ENCODE assay signal across 19 mouse cellular contexts in the genomic region with DNA sequence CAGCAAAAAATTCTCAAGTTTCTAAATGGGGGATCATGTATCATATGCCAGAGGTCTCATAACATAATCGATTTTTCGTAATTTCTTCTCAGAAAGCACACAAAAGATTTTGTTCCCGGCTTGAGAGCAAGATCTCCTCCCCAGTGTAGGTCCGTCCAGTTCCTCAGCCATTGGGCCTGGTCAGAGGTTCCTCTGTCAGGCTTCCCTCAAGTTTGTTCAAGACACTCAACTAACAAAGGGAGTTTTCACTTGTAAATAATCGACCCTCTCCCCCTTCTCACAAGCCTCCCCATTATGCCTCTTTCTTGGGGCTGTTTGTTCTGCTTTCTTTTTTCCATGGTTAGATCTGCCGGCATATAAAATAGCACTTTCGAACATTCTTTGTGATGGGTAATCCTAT.
A peak's percentile ranks its signal among the peaks of the same experiment; 100 is the strongest.
DNase-seq lines count a peak whose midpoint lies in the region; ATAC-seq lines count a peak whose summit lies in the region.
"Had no signal": no experiment of that assay in that cellular context is flagged by ENCODE, and none has a peak within 500 bp of the region (broad histone marks: within the 10 kb centered on the region; RNA-seq: fewer than 3 reads in every experiment).

No protein-coding gene starts in this region.

- no peaks in the 10 kb centered on the region for H3K27me3 ChIP-seq in kidney, embryonic 16.5 days (ENCODE audit: insufficient read depth, low read length)
- H3K27me3 ChIP-seq in embryonic facial prominence, embryonic 13.5 days: no peaks in the 10 kb centered on the region
- no peaks in the 10 kb centered on the region for H3K27me3 ChIP-seq in neural tube, embryonic 11.5 days (ENCODE audit: control insufficient read depth, insufficient read depth, low read length)
- H3K27me3 ChIP-seq in heart, embryonic 11.5 days (ENCODE audit: control insufficient read depth, insufficient read depth, low read length): no peaks in the 10 kb centered on the region
- H3K27me3 ChIP-seq: heart, embryonic 12.5 days; limb, embryonic 15.5 days had no signal

- H3K9me3 ChIP-seq in kidney, embryonic 16.5 days (ENCODE audit: low read length): no peaks in the 10 kb centered on the region
- H3K9me3 ChIP-seq in embryonic facial prominence, embryonic 13.5 days: no peaks in the 10 kb centered on the region
- H3K9me3 ChIP-seq in neural tube, embryonic 11.5 days (ENCODE audit: control insufficient read depth, low read length): no peaks in the 10 kb centered on the region
- H3K9me3 ChIP-seq in heart, embryonic 11.5 days (replicated peaks; ENCODE audit: control insufficient read depth, low read length): no peaks in the 10 kb centered on the region
- H3K9me3 ChIP-seq: heart, embryonic 12.5 days; limb, embryonic 15.5 days had no signal

- no peak overlapping the region for H3K4me3 ChIP-seq in kidney, embryonic 16.5 days (ENCODE audit: low read length)
- H3K4me3 ChIP-seq in embryonic facial prominence, embryonic 13.5 days: no peak overlapping the region
- no peak overlapping the region for H3K4me3 ChIP-seq in neural tube, embryonic 11.5 days (ENCODE audit: low read depth, low read length)
- H3K4me3 ChIP-seq in heart, embryonic 11.5 days (ENCODE audit: low read depth, low read length): no peak overlapping the region
- H3K4me3 ChIP-seq: heart, embryonic 12.5 days; limb, embryonic 15.5 days had no signal

- H3K9ac ChIP-seq in kidney, embryonic 16.5 days (replicated peaks; ENCODE audit: low read length): no peak overlapping the region
- no peak overlapping the region for H3K9ac ChIP-seq in embryonic facial prominence, embryonic 13.5 days
- H3K9ac ChIP-seq in neural tube, embryonic 11.5 days (ENCODE audit: low read length): no peak overlapping the region
- H3K9ac ChIP-seq in heart, embryonic 11.5 days (ENCODE audit: low read depth, low read length): no peak overlapping the region
- H3K9ac ChIP-seq: heart, embryonic 12.5 days; limb, embryonic 15.5 days; liver, postnatal 0 days had no signal

- H3K4me1 ChIP-seq in kidney, embryonic 16.5 days (ENCODE audit: insufficient read depth, low read length): peaks cover 12% of the 10 kb centered on the region
- H3K4me1 ChIP-seq in embryonic facial prominence, embryonic 13.5 days: peaks cover 14% of the 10 kb centered on the region
- peaks cover 8% of the 10 kb centered on the region; the same call in 1 of the 2 replicates for H3K4me1 ChIP-seq in neural tube, embryonic 11.5 days (ENCODE audit: control insufficient read depth, insufficient read depth, low read length)
- H3K4me1 ChIP-seq in heart, embryonic 11.5 days (ENCODE audit: control insufficient read depth, insufficient read depth, low read length): no peaks in the 10 kb centered on the region
- H3K4me1 ChIP-seq: heart, embryonic 12.5 days had no signal

- H3K27ac ChIP-seq in kidney, embryonic 16.5 days (ENCODE audit: low read length): peak overlapping the region; percentile 53
- peak overlapping the region; percentile 63 for H3K27ac ChIP-seq in embryonic facial prominence, embryonic 13.5 days
- H3K27ac ChIP-seq in neural tube, embryonic 11.5 days (ENCODE audit: low read depth, low read length): peak overlapping the region; percentile 67
- no peak overlapping the region for H3K27ac ChIP-seq in heart, embryonic 11.5 days (ENCODE audit: low read depth, low read length)
- H3K27ac ChIP-seq: limb, embryonic 15.5 days had no signal

- ATAC-seq in kidney, embryonic 16.5 days (ENCODE audit: low FRiP score, low TSS enrichment): no peak
- ATAC-seq in embryonic facial prominence, embryonic 13.5 days (ENCODE audit: insufficient number of reproducible peaks, insufficient read depth, low FRiP score, low TSS enrichment, low read depth): no peak
- peak; percentile 18; the same call in 1 of the 2 replicates for ATAC-seq in neural tube, embryonic 11.5 days (ENCODE audit: insufficient read depth, low FRiP score, low TSS enrichment)
- ATAC-seq in heart, embryonic 11.5 days (replicated peaks; ENCODE audit: insufficient number of reproducible peaks, low FRiP score, low TSS enrichment): no peak
- ATAC-seq: liver, postnatal 0 days had no signal

- no peak for DNase-seq in kidney, adult 18-20 months
- DNase-seq in embryo, embryonic 10.5 days (ENCODE audit: low spot score): peak; percentile 73
- peak; percentile 23 for DNase-seq in neural tube, embryonic 11.5 days (ENCODE audit: low spot score)
- DNase-seq in thymus, postnatal 14 days: no peak
- DNase-seq: adrenal gland, postnatal 10 days; cerebellum, adult 11-12 months; cerebellum, postnatal 36 days; kidney, adult 2 months; kidney, postnatal 4 days; liver, postnatal 0 days; lung, postnatal 36 days; retina, postnatal 1 day; right cerebral cortex, postnatal 4 days; thymus, postnatal 4 days had no signal

- 48% methylated on average over 7 of the region's 7 CpGs for WGBS in kidney, embryonic 16.5 days
- WGBS in embryonic facial prominence, embryonic 13.5 days: 13% methylated on average over 7 of the region's 7 CpGs
- WGBS in neural tube, embryonic 11.5 days: 30% methylated on average over 7 of the region's 7 CpGs
- WGBS in heart, embryonic 11.5 days (ENCODE audit: insufficient replicate concordance): 71% methylated on average over 7 of the region's 7 CpGs

- H3K4me2 ChIP-seq in kidney, embryonic 16.5 days (replicated peaks; ENCODE audit: low read depth, low read length): no peak overlapping the region
- H3K4me2 ChIP-seq in embryonic facial prominence, embryonic 13.5 days: no peak overlapping the region
- H3K4me2 ChIP-seq in neural tube, embryonic 11.5 days (ENCODE audit: low read depth): no peak overlapping the region
- no peak overlapping the region for H3K4me2 ChIP-seq in heart, embryonic 11.5 days
- H3K4me2 ChIP-seq: heart, embryonic 12.5 days; limb, embryonic 15.5 days had no signal

- H3K36me3 ChIP-seq in kidney, embryonic 16.5 days (ENCODE audit: insufficient read depth, low read length): no peaks in the 10 kb centered on the region
- no peaks in the 10 kb centered on the region for H3K36me3 ChIP-seq in embryonic facial prominence, embryonic 13.5 days
- H3K36me3 ChIP-seq in neural tube, embryonic 11.5 days (ENCODE audit: control insufficient read depth, insufficient read depth, low read length): no peaks in the 10 kb centered on the region
- no peaks in the 10 kb centered on the region for H3K36me3 ChIP-seq in heart, embryonic 11.5 days (ENCODE audit: control insufficient read depth, insufficient read depth, low read length)
- H3K36me3 ChIP-seq: heart, embryonic 12.5 days; limb, embryonic 15.5 days had no signal

Comparison
In these comparisons a context has a peak if more than half of its experiments do, and no peak if none do; other contexts are left out.
1. DNase-seq: peak in embryo, embryonic 10.5 days (single experiment) and neural tube, embryonic 11.5 days (single experiment); none in kidney, adult 18-20 months (single experiment) and thymus, postnatal 14 days (single experiment).